Mouse (Mus musculus): ENCODE data around the gene Cdc14a.

The Cdc14a gene

DNA sequence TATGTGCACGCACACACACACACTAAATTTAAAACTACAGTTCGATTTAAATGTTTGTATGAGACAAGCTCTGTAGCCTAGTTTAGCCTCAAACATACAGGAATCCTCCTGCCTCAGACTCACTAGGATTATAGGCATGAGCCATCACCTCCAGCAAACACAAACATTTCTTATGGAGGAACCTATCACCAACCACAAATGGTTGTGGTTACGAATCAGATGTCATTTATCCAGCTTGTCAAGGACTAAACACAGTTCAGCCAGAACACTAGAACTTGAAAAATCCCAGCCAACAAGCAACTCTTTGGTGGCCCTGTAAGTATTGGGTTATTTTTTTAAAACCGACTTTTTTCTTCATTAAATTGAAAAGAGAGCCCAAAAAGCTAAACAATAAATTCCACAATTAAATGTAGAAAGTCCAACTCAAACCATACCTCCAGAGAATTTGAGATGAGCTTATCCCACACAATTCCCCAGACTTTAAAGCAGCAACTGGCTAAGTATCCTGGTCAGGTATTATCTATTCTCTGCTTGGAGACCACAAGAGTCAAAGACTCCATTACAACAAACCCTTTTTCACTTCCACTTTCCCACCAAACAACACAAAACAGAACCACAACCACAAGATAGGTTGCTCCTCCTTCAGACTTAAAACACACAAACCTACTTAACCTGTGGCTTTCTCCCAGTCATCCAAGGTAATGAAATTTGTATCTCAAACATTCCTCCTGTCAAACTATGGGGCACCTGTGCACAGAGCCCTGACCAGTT is 10.7 kb downstream of the Cdc14a start:
- DNase-seq, result no peak

- peak in 1 of 2 experiments; percentile 10 for DNase-seq
Observed at GRCm38 (mm10) chr3:116410051-116410450, 13.8 kb downstream of the Cdc14a start.

- no peak for DNase-seq
Observed at GRCm38 (mm10) chr3:116409486-116409885, 14.3 kb downstream of the Cdc14a start.

- DNase-seq, result no peak
Observed at GRCm38 (mm10) chr3:116408856-116409255, 15.0 kb downstream of the Cdc14a start.

DNA sequence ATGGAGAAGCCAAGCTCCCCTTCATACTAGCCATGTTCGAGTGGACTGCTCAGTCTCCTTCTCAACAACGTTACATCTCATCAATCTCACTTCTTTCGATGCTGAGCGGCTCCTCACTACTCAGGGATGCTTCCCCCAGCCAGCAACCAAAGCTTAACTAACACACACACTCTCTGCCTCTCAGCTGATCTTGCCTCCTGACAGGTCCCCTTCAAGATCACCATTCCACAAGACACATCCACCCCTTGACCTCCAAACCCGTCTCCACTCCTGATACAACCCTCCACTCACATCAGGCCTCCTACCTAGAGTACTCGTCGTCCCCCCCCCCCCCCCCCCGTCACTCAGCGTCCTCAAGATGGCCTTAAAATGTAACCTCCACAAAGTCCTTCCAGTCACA is 18.3 kb downstream of the Cdc14a start:
- no peak for DNase-seq

DNA sequence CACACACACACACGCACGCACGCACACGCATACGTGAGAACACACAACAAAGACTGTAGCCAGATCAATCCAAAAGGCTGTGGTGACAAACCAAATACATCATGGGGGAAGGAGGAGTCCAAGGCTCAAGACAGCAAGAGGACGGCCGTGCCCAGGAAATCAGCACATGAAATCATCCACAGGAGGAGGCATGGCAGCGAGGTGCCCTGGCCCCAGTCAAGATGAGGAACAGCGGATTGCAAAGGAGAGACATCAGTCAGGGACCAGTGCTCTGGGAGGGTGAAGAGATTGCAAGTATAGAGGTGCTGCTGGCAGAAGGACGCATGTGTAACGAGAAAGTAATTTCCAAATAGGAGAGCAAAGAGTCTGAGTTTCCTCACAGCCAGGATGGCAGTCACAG is 22.4 kb downstream of the Cdc14a start:
- no peak for DNase-seq

- no peak for DNase-seq
Observed at GRCm38 (mm10) chr3:116399349-116400090, 24.3 kb downstream of the Cdc14a start.

DNA sequence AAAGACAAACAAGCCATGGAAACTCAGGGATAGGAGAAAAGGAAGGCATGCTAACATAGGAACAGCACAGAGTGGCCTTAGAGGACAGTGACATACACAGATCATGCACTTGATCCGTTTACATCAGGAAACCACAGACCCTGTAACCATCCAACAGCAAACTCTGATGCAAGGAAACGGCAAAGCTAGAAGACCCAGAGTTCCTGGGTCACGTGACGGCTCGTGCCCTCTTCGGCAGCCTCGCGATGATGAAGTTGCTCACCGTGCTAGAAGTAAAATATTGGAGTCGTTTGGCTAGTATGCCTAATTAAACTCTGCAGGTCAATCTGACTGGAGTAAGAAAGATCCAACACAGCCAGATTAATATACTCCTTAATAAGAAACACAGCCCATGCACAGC is 25.3 kb downstream of the Cdc14a start:
- DNase-seq, result no peak

DNA sequence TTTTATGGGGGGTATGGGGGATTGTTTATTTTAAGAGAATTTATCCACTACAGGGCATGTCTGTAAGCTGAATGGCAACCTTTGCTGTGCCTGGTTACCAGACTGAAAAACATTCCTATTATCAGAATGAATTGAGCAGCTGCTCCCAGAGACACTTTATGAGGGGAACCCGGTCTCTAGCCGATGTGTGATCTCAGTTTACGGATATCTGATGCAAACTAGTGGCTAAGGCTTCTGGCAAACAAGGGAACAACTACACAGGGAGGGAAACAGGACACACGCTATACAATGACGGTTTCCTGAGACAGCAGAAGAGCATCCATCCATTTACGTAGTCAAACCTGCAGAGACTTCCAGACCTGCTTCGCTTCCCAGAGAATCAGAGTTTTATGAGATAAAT is 25.9 kb downstream of the Cdc14a start:
- no peak for DNase-seq

GRCm38 (mm10) chr3:116397341-116397740 is 26.5 kb downstream of the Cdc14a start:
- no peak for DNase-seq

- DNase-seq, result peak in 1 of 2 experiments; percentile 11
Observed at GRCm38 (mm10) chr3:116396571-116396970, 27.3 kb downstream of the Cdc14a start.

DNA sequence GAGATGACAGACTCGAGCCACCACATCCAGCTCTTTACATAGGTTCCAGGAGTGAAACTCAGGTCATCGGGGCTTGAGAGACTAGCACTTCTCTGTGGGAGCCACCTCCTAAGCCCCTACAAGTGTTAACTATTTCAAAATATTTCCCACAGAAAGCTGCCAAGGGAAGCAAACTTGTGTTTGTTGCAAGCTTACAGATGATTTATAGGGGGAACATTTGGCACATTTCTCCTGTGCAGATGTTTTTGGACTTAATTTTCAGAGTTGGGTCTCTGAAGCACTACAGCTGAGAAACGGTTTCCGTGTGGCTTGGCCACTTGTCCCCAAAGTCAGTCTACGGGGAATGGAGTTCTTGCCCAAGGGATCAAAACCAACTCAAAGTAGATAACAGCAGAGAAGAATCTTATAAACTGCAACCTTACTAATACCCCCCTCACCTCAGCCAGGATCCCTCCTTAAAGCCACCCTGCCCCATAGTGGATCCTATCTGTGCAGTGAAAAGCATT is 28.9 kb downstream of the Cdc14a start:
- DNase-seq, result no peak

DNA sequence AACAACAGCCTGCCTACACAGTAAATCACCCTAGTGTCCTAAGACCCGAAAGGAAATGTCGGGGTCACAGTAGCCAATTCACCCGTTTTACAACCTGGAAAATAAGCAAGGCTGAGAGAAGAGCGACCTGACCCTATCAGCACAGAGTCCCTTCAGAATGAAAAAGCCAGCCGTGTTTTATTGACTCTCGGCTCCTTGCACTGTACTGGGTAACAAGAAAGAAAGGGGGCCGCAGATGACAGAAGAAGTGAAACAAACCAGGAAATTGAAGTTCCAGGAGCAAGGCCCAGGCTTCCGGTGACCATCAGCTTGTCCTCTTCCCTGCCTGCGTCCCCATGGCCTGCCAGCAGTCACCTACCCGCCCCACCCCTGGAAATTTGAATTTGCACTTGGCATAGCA is 32.4 kb downstream of the Cdc14a start:
- DNase-seq, result peak in 1 of 2 experiments; percentile 34

DNA sequence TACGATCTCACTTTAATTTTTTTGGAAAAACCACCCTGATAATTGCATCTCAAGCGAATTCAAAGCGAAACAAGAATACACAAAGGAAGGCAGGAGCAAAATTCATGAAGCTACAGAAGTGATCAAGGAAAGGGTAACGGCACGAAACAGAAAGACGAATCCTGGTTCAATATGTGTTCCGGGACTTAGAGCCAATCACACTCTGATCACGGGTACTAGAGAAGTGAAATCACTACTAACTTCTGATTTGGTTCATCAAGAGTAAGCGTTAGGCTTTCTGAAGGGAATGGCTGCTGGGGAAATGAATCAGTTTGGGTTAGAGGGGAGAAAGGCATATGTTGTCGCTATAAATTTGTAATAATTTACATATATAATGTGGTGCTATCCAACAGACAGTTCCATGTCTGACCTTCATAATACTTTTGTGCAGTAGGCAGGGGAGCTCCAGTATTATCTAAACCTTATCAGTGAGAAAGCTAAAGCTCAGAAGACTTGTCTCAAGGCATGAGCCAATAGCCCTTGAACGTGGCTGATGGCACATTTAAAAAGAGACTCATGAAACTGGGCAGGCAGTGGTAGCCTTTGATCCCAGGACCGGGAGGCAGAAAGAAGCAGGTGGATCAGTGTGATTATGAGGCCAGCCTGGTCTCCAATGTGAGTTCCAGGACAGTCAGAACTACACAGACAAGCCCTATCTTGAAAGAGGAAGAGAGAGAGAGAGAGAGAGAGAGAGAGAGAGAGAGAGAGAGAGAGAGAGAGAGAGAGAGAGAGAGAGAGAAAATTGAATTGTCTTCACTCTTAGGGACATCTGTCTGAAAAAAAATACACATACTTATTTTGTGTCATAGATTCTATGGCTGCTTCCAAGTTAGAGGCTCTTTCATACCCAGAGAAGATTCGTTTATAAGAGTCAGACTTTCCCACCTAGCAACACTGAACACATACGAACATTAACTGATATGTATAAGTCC is 34.0 kb downstream of the Cdc14a start:
- no peak for DNase-seq

- DNase-seq, result peak in 1 of 2 experiments; percentile 38
Observed at GRCm38 (mm10) chr3:116388808-116389207, 35.0 kb downstream of the Cdc14a start.

- DNase-seq, result no peak
Observed at GRCm38 (mm10) chr3:116386886-116387285, 36.9 kb downstream of the Cdc14a start.

- no peak for DNase-seq
Observed at GRCm38 (mm10) chr3:116386342-116386741, 37.5 kb downstream of the Cdc14a start.

DNA sequence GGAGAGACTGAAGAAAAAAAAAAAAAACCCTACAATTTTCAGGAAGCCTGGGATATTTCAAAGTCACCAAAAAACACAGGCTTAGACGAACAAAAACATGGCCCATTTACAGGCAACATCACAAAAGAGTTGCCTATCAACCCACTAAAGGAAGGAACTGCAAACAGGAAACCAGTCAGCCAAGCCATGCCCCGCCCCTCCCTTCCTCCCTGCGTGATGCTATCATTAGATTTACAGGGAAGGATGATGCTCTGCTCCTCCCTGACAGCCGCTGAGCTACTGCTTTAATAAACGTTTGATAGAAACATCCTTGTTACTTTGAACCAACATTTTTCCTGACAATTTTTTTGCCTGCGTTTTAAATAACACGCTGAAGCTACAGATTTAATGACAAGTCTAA is 39.5 kb downstream of the Cdc14a start:
- DNase-seq, result peak; percentile 52 to 71

GRCm38 (mm10) chr3:116380319-116380718 is 43.5 kb downstream of the Cdc14a start:
- DNase-seq, result no peak

DNA sequence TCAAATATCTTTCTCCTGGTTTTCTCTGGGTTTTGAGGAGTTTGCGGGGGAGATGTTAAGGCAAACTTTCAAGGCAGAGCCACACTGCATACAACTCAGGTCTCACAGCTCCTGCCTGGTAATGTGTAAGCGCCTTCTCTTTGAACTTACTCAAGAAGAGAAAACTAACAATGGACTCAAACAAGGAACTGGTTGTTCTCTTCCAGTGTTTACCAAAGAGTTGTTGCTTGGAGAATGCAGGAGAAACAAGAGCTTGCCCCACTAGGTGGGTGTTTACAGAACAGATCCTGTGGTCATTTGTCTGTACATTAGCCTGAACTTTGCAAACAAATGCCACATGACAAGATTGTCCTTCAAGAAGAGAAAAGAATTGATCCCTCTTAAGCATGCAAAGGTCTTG is 48.4 kb downstream of the Cdc14a start:
- no peak for DNase-seq

- no peak for DNase-seq
Observed at GRCm38 (mm10) chr3:116374486-116374885, 49.3 kb downstream of the Cdc14a start.

DNA sequence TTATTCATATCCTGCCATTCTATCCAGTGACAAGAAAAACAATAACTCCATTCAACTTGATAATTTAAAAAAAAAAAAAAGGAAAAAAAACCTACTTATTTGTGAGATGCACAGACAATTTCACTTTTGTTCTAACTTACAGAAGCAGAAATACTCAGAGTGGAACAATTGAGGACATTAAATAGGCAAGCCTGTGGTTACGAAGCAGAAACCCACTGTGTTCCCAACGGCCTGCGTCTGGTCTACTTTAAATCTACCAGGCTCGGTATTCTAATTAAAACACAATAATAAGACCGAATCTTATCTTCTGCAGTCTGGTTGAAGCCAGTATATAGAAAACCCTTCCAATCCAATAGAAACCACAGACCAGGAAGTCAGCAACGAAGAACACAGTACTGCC is 50.6 kb downstream of the Cdc14a start:
- DNase-seq, result no peak

Measured in kidney, postnatal 4 days (tissue).